Mouse (Mus musculus): Measurements from ENCODE around the gene Rgma. TPM values are rescaled to one million over a fixed set of nuclear protein-coding genes. Genes with fewer than 3 reads are reported as not detected.

Rgma gene
- total and polyA plus RNA-seq, 2 experiments from 2014 or later, result 39.9 to 96.4 TPM

DNA sequence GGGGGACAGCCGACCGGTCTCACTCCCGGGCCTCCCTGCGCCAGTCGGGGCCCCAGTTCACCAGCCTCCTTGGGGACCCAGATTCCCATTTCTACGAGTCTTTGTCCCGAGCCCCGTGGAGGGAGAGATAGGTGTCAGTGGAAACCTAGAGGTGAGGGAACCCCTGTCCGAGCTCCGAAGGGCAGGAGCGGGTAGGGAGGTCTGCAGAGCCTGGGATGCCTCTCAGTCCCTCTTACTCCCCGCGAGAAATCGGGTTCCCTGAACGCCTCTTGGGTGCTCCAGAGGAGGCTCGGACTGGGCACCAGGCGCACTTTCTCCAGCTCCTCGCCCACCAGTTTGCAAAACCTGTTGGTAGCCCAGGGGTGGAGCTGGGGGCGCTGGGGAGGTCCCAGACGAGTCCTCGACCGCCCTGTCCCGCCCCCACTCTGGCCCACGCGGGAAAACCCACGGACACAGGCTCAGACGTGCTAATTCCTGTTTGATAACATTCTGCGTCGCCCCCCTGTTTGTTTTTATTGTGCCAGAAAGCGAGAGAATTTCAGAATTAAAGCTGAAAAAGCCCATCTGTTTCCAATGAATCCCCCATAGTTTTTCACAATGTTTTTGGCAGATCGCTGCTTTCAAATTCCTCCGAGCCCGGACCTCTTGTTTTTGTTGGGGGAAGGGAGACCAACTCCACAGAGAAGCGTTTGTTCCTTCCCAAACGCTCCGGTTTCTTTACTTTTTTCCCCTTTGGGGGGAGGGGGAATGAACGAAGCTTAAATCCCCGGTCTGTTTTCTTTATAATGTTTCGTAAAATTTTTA is 16.4 kb downstream of the Rgma start:
- peak overlapping the region; percentile 65 for H3K9ac ChIP-seq
- no peaks in the 10 kb centered on the region for H3K36me3 ChIP-seq (ENCODE audit: insufficient read depth)
- H3K4me3 ChIP-seq (ENCODE audit: low read depth, low read length), result peak overlapping the region; percentile 51
- H3K27me3 ChIP-seq (ENCODE audit: insufficient read depth, low read length), result no peaks in the 10 kb centered on the region
- peak overlapping the region; percentile 83 for H3K27ac ChIP-seq (ENCODE audit: low read depth, low read length)
- H3K4me2 ChIP-seq (ENCODE audit: low read depth), result peak overlapping the region; percentile 93
- H3K9me3 ChIP-seq (ENCODE audit: low read length), result no peaks in the 10 kb centered on the region
- ATAC-seq, result peak; percentile 20
- DNase-seq, result peak; percentile 75
- no peak for TF ChIP-seq CTCF (IDR thresholded peaks at IDR 0.05; ENCODE audit: low read depth)
- peaks cover 27% of the 10 kb centered on the region for H3K4me1 ChIP-seq (ENCODE audit: insufficient read depth)
- WGBS, result 1% methylated on average over 39 of the region's 39 CpGs

DNA sequence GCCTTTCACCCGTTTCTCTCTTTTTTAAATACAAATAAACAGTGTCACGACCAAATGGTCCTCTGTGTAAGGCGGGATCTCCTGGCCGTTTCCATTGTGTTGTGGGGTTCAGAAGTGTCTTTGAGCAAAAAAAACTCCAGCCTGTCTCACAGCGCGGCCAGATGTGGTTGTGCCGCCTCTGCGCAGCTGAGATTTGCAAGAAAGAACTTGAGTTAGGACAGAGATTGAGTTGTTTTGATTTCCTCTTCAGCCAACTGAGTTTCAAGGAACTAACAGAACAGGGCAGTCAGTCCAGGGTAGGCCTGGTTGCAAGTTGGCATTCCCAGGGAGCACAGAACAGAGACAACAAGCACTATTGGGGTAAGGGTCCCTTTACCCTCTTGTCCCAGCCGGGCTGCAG is 17.1 kb downstream of the Rgma start:
- H3K4me3 ChIP-seq (ENCODE audit: low read depth, low read length), result peak overlapping the region; percentile 51
- H3K9ac ChIP-seq, result peak overlapping the region; percentile 65
- H3K27ac ChIP-seq (ENCODE audit: low read depth, low read length), result peak overlapping the region; percentile 83
- peak overlapping the region; percentile 93 for H3K4me2 ChIP-seq (ENCODE audit: low read depth)
- H3K36me3 ChIP-seq (ENCODE audit: insufficient read depth), result no peaks in the 10 kb centered on the region
- DNase-seq, result no peak
- H3K9me3 ChIP-seq (ENCODE audit: low read length), result no peaks in the 10 kb centered on the region
- peaks cover 24% of the 10 kb centered on the region for H3K4me1 ChIP-seq (ENCODE audit: insufficient read depth)
- 5% methylated on average over 9 of the region's 9 CpGs for WGBS
- TF ChIP-seq CTCF (IDR thresholded peaks at IDR 0.05; ENCODE audit: low read depth), result no peak
- ATAC-seq, result no peak
- no peaks in the 10 kb centered on the region for H3K27me3 ChIP-seq (ENCODE audit: insufficient read depth, low read length)

DNA sequence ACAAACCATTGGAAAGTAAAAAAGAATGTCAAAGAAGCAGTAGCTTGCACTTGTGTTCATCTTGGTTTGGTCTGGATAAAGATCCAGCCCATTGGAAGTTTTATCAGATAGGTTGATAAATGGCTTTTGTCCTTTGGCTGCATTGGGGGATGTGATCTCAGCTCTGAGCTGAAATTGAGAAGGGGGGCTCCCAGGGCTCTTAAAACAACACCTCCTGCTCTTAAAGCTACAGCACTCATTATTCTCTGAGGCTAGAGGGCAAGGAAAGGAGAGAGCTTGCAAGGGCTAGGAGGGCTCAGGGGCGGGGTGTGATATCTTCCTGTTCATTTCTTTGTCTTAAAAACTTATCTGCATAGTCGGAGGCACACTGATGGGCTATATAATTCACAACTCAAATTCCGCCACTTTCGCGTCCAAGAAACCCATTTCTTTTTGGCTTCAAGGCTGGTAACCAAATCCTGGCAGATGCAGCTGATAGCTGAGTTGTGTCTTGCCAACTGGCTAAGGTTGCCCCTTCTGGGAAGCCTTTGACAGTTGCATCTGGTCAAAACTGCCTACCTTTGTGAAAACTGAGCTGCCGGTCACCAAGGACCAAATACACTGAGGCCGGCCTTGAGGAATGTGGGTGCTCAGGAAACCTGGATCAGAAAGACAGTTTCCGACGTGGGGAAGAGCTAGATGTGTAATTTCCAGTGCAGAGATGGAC is 18.2 kb downstream of the Rgma start:
- DNase-seq (no peak), ATAC-seq (no peak)
- TF ChIP-seq CTCF (IDR thresholded peaks at IDR 0.05; ENCODE audit: low read depth), result no peak
- Histone ChIP-seq H3K4me2 (ENCODE audit: low read depth) (peak overlapping the region; percentile 93), H3K9ac (peak overlapping the region; percentile 65; the same call in 1 of the 2 replicates), H3K27ac (ENCODE audit: low read depth, low read length) (peak overlapping the region; percentile 45; the same call in 1 of the 2 replicates), H3K36me3 (ENCODE audit: insufficient read depth) (no peaks in the 10 kb centered on the region), H3K27me3 (ENCODE audit: insufficient read depth, low read length) (no peaks in the 10 kb centered on the region), H3K4me3 (ENCODE audit: low read depth, low read length) (peak overlapping the region; percentile 51), H3K9me3 (ENCODE audit: low read length) (no peaks in the 10 kb centered on the region), H3K4me1 (ENCODE audit: insufficient read depth) (peaks cover 28% of the 10 kb centered on the region)
- 23% methylated on average over 9 of the region's 9 CpGs for WGBS

DNA sequence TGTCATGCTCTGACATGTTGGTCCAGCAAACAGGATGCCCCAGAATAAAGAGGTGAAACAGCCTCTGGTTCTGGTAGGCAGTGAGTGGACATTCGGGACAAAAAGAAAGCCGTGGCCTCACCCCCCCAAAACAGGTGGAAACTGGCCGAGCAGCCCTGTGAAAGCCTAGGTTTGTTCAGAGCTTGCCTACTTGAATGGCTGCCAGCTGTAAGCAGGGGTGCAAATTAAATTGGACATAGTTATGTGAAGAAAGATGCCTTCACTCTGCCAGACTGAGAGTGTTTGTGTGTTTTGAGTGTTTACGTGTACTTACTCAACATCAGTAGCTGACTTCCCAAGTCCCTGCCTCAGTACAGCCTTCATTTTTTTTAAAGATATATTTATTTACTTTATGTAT is 18.7 kb downstream of the Rgma start:
- Histone ChIP-seq H3K9ac (0 out of 2 replicates have a peak overlapping the region, but pooled peaks have one; percentile 65), H3K27me3 (ENCODE audit: insufficient read depth, low read length) (no peaks in the 10 kb centered on the region), H3K27ac (ENCODE audit: low read depth, low read length) (no peak overlapping the region; the same call in 1 of the 2 replicates), H3K9me3 (ENCODE audit: low read length) (no peaks in the 10 kb centered on the region), H3K4me1 (ENCODE audit: insufficient read depth) (peaks cover 34% of the 10 kb centered on the region), H3K4me2 (ENCODE audit: low read depth) (peak overlapping the region; percentile 93), H3K36me3 (ENCODE audit: insufficient read depth) (no peaks in the 10 kb centered on the region), H3K4me3 (ENCODE audit: low read depth, low read length) (peak overlapping the region; percentile 51; the same call in 1 of the 2 replicates)
- no peak for TF ChIP-seq CTCF (IDR thresholded peaks at IDR 0.05; ENCODE audit: low read depth)
- 18% methylated on average over 4 of the region's 4 CpGs for WGBS
- DNase-seq (no peak), ATAC-seq (no peak)

DNA sequence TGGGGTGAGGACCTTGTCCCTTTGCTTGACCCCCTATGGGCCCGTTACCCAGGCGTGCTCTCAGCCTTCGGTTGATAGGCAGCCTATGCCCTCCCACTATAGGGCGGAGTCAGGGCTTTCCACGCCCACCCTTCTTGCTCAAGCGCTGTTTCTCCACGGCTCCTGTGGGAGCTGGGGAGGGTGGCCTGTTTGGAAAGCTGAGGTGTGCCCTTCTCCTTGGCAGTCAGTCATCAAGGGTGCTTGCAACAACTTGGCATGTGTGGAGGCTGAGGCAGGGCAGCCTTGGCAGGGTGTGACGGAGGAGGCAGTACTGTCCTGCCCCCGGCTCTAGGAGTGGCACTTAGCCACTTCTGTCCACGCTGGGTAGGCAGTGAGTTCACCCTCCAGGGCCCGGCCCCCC is 23.0 kb downstream of the Rgma start:
- Histone ChIP-seq H3K36me3 (ENCODE audit: insufficient read depth) (no peaks in the 10 kb centered on the region), H3K9ac (0 out of 2 replicates have a peak overlapping the region, but pooled peaks have one; percentile 31), H3K27me3 (ENCODE audit: insufficient read depth, low read length) (no peaks in the 10 kb centered on the region), H3K4me2 (ENCODE audit: low read depth) (peak overlapping the region; percentile 56), H3K4me3 (ENCODE audit: low read depth, low read length) (peak overlapping the region; percentile 13; the same call in 1 of the 2 replicates), H3K9me3 (ENCODE audit: low read length) (no peaks in the 10 kb centered on the region), H3K4me1 (ENCODE audit: insufficient read depth) (peaks cover 17% of the 10 kb centered on the region), H3K27ac (ENCODE audit: low read depth, low read length) (no peak overlapping the region)
- no peak for DNase-seq
- 11% methylated on average over 11 of the region's 11 CpGs for WGBS
- peak; percentile 45 for ATAC-seq
- no peak for TF ChIP-seq CTCF (IDR thresholded peaks at IDR 0.05; ENCODE audit: low read depth)

- Histone ChIP-seq H3K27ac (ENCODE audit: low read depth, low read length) (0 out of 2 replicates have a peak overlapping the region, but pooled peaks have one; percentile 29), H3K4me2 (ENCODE audit: low read depth) (peak overlapping the region; percentile 56), H3K4me1 (ENCODE audit: insufficient read depth) (peaks cover 17% of the 10 kb centered on the region), H3K4me3 (ENCODE audit: low read depth, low read length) (peak overlapping the region; percentile 27), H3K9me3 (ENCODE audit: low read length) (no peaks in the 10 kb centered on the region), H3K36me3 (ENCODE audit: insufficient read depth) (no peaks in the 10 kb centered on the region), H3K9ac (peak overlapping the region; percentile 31), H3K27me3 (ENCODE audit: insufficient read depth, low read length) (no peaks in the 10 kb centered on the region)
- 7% methylated on average over 19 of the region's 19 CpGs for WGBS
- 0 out of 2 replicates have a peak, but pooled peaks have one; percentile 4 for ATAC-seq
- DNase-seq, result no peak
- TF ChIP-seq CTCF (IDR thresholded peaks at IDR 0.05; ENCODE audit: low read depth), result no peak
These were observed 23.6 kb downstream of the Rgma start for GRCm38 (mm10) chr7:73398806-73399442.

All from forebrain, postnatal 0 days (tissue).